Mouse (Mus musculus): ENCODE measurements around the gene Rrh. TPM values are rescaled to one million over a fixed set of nuclear protein-coding genes. Genes with fewer than 3 reads are reported as not detected.

Rrh gene
- total RNA-seq (2017), result 0.76 TPM in 1 of 3 replicates, not detected in the others

DNA sequence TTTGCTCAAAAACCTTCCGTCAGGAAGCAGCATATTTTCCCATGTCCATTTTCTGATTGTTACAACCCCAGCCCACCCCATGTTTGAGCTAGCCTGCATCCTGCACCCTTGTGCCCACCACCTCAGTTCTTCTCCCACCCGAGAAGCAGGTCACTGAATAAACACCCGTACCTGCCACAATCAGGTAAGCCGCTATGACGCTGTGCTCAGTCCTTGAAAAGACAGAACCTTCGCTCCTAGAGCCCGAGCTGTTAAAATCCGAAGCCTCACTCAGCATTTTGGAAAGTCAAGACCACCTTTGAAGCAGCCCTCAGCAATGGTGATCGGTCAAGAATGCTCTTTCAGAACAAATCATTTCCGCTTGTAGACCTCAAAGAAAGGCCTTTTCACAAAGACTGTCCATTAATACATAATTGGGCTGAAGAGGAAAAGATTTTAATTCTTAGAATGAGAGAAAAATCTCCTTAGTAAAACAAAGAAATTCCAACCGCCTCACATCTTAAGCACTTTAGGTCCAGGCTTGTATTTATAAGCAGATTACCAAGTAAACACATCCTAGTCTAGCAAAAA lies at the start of gene Rrh:
Rrh (minus strand) TSS at position 382 of the 570 bp plus-strand sequence.
- no peak for ATAC-seq (replicated peaks; ENCODE audit: insufficient number of reproducible peaks, low FRiP score, low TSS enrichment, poor library complexity, severe bottlenecking)

DNA sequence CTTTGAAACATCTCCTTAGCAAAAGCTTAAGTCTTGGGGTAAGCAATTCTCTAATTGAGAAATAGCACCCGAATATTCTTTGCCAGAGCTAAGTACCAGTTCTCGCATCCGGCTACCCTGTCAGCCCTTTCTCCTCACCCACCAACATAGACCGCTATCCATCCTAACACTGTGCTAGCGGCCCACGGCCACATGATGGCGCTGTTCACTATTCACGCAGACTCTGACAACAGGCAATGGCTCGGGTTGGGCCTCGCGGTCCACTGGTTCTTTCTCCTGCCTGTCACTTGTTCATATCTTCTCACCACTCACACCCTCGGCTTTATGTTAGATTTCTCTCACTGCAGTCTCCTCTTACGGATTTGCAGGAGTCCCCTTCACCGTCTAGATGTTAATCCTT lies 41.3 kb upstream of the Rrh start:
- ATAC-seq (replicated peaks; ENCODE audit: insufficient number of reproducible peaks, low FRiP score, low TSS enrichment, poor library complexity, severe bottlenecking), result 0 out of 2 replicates have a peak, but pooled peaks have one; percentile 40

DNA sequence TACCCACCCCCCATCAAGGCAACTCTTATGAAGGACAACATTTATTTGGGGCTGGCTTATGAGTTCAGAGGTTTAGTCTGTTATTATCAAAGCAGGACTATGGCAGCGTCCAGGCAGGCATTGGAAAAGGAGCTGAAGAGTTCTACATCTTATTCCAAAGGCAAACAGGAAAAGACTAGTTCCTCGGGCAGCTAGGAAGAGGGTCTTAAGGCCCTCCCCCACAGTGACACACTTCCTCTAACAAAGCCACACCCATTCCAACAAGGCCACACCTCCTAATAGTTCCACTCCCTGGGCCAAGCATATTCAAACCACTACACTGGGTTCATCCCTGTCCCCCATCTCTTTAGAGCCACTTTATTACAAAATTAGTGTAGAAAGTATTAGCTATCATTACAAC lies 40.2 kb upstream of the Rrh start:
- ATAC-seq (replicated peaks; ENCODE audit: insufficient number of reproducible peaks, low FRiP score, low TSS enrichment, poor library complexity, severe bottlenecking), result no peak

DNA sequence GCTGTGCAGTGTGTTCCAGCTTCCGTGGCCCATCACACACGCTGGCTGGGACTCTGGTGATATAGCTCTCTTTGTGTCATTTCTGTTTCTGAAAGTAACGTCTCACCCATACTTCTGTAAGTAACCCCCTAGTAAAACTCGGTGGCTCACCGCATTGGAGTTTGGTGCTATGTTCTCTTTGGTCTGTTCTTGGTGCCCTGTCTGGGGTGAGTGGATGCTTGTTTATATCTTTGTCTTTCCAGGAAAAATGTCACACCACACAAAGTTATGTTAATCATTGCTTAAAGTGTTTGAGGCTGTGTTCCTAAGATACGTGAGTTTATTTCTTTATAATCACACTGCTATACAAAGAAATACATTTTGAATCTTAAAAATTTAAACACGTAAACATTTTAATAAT lies 24.5 kb upstream of the Rrh start:
- ATAC-seq (replicated peaks; ENCODE audit: insufficient number of reproducible peaks, low FRiP score, low TSS enrichment, poor library complexity, severe bottlenecking), result no peak

DNA sequence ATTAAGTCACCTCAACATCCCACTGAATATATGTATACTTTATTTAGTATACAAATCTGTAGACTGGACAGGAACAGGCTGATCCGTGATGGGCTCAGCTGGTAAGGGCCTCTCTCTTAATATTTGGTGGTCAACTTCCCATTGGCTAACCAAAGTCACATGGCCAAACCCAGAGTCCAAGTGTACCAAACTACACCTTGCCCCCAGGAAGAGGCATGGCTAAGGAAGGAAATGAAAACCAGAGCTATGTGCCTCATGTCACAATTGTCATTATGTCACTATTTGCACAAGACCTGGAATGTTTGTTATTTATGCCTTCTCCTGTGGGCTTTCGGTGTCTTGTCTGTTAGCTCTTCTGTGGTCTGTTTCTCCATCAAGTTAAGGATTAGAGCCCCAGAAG lies 23.5 kb upstream of the Rrh start:
- no peak for ATAC-seq (replicated peaks; ENCODE audit: insufficient number of reproducible peaks, low FRiP score, low TSS enrichment, poor library complexity, severe bottlenecking)

DNA sequence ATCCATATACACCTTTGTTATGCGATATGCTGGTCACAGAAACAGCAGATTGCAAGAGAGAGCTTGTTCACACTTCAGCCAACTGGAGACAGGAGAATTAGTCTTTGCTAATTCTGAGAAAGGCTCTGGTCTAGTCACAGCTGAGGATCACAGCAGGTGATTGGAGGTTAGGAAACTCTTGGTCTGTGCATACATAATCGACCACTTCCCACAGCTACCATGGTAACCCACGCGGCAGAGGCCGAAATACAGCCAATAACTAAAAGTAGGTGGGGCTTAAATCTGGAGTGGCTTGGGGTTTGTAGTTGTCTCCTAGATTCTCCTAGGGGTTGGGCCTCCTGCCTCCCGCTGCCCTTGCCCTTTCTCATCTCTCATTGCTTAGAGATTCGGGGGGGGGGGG lies 15.6 kb upstream of the Rrh start:
- ATAC-seq (replicated peaks; ENCODE audit: insufficient number of reproducible peaks, low FRiP score, low TSS enrichment, poor library complexity, severe bottlenecking), result no peak

DNA sequence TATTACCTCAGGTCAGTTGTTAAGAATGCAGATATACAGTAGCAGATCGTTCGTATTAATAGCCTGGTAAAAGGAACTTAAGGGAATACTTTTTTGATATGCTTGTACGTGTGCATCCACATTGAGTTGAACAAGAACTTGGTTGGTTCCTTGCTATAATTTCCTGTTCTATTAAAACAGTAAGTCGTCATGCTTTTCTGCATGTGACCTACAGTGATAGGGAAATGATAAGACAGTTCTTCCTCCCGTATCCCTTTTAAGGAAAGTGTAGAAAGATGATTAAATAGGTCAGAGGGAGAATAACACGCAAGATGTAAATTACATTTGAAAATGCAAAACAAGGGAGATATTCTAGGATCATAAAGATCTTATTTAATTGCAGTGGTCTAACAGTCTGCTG lies 14.6 kb upstream of the Rrh start:
- ATAC-seq (replicated peaks; ENCODE audit: insufficient number of reproducible peaks, low FRiP score, low TSS enrichment, poor library complexity, severe bottlenecking), result no peak

DNA sequence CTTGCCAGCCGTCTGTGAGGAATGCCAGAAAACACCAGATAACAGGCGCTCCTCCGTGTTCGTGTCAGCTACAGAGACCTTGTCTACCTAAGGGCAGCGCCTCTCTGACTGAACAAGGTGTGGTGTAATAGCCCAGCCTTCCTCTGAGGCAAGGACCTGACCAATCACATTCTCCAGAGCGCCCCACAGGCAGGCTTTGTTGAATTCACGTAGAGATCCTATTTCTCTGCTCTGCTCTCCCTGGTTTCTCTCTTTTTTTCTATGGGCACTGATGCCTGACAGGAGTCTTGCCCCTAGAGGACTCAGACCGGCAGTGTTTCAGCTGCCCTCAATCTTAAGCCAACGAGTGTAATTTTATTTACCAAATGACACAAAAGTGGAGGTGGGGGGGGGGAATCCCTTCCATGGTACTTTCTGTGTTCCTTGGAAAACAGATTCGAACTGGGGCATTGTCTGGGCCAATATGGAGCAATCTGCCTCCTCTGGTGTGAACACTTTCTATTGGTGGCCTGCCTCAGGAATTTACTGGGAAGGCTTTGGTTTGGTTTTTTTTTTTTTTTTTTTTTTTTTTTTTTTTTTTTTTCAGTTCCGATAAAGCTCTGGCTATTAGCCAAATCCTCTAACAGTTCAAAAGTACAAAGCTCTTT lies 13.8 kb upstream of the Rrh start:
- ATAC-seq (replicated peaks; ENCODE audit: insufficient number of reproducible peaks, low FRiP score, low TSS enrichment, poor library complexity, severe bottlenecking), result no peak

DNA sequence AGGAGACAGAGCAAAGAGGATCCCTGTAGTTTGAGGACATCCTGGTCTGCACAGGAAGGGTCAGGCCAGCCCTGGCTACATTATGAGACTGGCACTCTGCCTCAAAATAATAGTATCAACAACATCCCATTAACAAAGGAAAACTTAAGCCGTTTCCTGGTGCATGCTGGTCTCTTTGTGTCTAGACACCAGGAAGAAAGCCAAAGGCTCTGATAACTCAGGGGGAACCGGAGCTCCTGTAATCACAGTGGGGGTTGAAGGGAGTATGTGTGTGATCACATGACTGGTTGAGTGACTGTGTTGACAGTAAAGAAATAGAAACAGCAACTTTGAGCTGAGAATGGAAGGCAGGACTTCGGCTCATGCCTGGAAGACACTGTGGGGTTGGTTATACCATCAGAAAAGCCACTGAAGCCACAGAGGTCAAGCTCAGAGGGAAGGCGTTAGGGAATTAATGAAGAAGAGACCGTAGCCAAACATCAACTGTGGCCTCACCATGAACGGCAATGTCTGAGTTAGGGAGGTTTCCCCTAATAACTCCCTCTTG lies 13.1 kb upstream of the Rrh start, which contains the start of gene Cfi:
Cfi (plus strand) TSS at position 497 of the 547 bp plus-strand sequence.
- no peak for ATAC-seq (replicated peaks; ENCODE audit: insufficient number of reproducible peaks, low FRiP score, low TSS enrichment, poor library complexity, severe bottlenecking)

DNA sequence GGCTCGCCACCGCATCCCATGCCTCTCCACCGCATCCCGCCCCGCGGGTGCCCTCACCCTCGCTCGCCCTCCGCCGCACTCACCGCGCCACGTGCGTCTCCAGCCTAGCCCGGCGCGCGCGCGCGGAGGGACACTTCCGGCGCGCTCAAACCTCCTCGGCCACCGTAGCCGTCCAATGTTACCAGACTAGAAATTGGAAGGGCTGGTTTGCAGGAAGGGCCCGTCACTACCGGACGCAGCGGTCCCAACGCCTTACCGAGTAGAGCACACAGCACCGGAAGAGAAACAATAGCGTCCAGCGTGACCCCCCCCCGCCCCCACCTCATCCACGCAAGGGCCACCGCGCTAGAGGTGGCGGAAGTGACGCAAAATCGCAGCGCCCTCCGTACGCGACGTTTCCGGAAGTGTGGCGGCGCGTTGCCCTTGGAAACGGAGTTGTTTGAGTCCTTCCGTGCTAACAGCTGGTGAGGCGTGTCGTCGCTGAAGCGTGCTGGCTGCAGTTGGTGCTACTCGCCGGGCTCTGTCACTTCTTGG lies 8.7 kb upstream of the Rrh start, which contains the start of gene Gar1:
Gar1 (minus strand) TSS at position 362 of the 534 bp plus-strand sequence.
- ATAC-seq (replicated peaks; ENCODE audit: insufficient number of reproducible peaks, low FRiP score, low TSS enrichment, poor library complexity, severe bottlenecking), result peak; percentile 93

DNA sequence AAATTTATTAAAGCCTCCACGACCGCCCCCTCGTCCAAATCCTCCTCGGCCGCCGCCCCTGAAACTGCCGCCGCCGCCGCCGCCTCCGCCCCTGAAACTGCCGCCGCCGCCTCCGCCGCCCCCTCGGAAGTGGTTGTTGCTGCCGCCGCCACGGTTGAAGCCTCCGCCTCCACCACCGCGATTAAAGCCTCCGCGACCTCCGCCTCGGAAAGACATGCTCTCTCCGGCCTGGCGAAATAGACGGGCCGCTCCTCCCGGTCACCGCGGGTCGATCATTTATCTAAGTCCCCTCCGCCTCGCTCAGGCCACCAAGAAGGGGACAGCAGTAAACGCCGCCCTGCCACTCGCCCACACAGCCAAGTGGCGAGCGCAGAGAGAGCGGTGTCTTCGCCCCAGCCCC lies 8.2 kb upstream of the Rrh start:
- no peak; the same call in 1 of the 2 replicates for ATAC-seq (replicated peaks; ENCODE audit: insufficient number of reproducible peaks, low FRiP score, low TSS enrichment, poor library complexity, severe bottlenecking)

DNA sequence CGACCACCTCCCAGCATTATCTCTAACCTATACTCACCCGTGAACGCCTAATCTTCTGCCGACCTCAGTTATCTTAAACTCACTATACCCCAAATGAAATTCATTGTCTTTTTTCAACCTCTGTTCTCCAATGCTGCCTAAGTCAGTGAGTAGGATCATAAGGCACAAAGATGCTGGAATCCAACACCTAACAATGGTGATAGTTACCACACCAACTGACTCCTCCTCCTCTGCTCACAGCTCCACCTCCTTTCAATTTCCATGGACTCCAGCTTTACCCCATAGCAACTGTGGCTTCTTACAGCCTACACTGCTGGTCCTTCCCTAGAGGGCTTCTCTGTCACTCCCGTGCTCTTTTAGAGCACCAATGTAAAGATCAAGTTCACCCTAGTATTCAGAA lies 5.3 kb upstream of the Rrh start:
- no peak for ATAC-seq (replicated peaks; ENCODE audit: insufficient number of reproducible peaks, low FRiP score, low TSS enrichment, poor library complexity, severe bottlenecking)

DNA sequence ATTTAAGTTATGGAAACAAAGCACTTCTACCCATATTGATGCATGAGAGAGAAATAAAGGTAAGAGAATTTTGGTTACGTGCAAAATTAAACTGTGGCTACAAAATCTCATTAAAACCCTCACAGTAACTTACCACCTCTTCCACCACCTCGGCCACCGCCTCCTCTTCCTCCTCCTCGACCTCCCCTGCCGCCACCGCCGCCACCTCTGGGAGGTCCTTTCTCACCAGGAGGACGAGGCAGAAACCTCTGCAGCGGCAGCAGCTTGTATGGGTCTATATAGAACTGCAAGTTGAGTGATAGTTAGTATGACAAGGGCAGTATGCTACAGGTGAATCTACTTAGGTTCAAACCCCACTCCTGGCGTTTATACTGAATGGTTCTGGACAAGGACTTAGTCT lies 4.3 kb upstream of the Rrh start:
- no peak for ATAC-seq (replicated peaks; ENCODE audit: insufficient number of reproducible peaks, low FRiP score, low TSS enrichment, poor library complexity, severe bottlenecking)

DNA sequence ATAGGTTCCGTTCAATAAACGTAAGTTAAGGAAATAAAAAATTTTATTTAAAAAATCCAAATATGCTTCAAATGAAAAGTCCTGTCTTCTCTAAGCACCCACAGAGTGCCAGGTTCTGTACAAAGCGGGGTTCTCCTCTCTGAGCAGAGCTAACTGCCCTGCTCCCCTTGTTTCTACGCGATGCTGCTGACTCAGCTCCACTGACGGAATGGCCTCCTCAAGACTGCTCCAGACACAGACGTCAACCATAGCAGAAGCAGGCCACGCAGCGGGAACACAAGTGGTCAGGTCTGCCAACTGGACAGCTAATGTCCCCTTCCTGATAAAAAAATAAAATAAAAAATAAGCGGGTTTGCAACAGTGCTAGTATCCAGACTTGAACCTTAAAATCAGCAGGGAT lies 2.5 kb upstream of the Rrh start:
- ATAC-seq (replicated peaks; ENCODE audit: insufficient number of reproducible peaks, low FRiP score, low TSS enrichment, poor library complexity, severe bottlenecking), result no peak

DNA sequence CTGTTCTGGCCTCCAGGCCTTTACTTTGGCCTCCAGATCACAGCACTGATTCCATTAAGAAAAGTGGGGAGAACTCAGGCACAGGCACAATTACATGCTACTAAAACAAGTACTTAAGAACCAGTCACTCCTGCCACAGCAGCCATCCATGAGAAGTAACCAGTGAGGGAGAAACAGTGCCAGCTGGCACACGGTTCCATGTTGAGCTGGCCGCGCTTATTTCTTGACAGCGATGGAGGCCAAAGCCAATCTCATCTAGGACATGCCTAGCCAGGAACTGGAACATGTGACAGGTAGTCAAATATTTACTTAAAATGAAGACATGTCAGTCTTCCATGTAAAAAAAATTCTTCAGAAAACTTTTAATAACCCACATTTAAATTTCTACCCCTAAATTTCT lies 1.8 kb upstream of the Rrh start:
- no peak for ATAC-seq (replicated peaks; ENCODE audit: insufficient number of reproducible peaks, low FRiP score, low TSS enrichment, poor library complexity, severe bottlenecking)

DNA sequence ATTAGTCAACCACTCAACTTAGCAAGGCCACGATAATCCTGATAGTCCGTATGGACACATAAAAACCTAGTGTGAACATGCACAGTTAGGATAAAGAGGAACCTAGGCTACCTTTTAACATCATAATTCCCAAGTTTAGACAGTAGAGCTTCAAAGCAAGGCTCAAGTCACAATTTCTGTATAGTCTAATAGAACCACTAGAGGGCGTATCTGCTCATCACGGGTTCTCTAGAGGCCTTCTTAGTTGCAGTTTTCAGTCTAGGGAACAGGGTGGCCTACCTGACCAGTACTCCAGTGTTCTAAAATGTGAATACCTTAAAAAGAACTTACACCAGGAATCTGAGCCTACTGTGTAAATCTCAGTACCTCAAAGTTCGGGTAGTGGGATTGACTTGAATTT lies 906 bp upstream of the Rrh start:
- ATAC-seq (replicated peaks; ENCODE audit: insufficient number of reproducible peaks, low FRiP score, low TSS enrichment, poor library complexity, severe bottlenecking), result no peak

DNA sequence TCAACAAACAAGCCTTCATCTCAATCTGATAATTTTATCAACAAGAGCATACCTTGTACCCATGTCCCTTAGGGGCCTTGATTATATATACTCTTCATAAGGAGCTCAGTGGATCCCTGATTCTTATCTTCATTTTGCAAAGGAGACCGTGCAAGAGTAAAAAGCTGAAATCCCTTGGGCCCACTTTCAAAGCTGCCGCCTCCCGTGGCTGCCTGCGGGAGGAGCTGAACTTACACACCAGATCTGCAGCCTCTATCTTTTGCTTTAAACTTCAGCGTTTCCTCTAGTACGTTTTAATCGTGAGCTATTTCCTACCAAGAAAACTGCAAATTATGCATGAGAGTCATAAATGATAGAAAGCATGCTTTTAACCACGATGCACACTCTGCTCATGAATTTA lies 651 bp downstream of the Rrh start:
- ATAC-seq (replicated peaks; ENCODE audit: insufficient number of reproducible peaks, low FRiP score, low TSS enrichment, poor library complexity, severe bottlenecking), result no peak

DNA sequence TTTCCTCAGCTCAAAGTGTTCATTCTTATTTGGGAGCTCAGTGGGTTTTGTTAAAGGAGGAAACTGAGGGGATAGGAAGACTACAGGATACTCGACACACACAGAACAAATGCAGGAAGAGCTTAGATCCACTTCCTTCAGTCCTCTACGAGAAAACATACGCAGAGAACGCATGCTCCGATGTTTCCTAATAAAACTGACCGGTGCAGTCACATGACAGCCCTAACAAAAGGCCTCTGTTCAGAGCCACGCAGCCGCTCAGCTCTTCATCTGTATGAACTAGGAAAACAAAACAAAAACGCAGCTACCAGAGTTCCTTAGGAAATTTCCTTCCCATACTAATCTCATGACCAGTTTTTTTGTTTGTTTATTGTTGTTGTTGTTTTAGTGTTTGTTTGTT lies 1.5 kb downstream of the Rrh start:
- ATAC-seq (replicated peaks; ENCODE audit: insufficient number of reproducible peaks, low FRiP score, low TSS enrichment, poor library complexity, severe bottlenecking), result no peak

DNA sequence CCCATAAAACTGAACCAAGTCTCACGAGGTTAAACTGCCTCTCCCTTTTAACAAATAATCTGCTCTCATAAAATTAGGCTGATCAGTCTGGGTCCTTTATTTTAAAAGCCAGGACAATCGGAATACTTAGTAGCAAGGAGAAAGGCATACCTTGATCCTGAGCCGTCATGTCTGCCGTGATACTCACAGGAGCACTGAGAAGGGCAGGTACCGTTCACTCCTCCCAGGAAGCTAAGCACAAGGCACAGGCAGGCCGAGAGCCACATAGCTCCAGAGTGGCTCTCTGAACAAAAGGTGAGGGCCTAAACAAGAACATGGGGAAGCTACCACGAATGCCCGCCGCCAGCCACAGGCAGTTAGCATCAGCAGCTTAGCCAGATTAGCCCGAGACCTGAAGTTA lies 18.6 kb downstream of the Rrh start, which contains the start of gene Lrit3:
Lrit3 (minus strand) TSS at position 266 of the 400 bp plus-strand sequence.
- no peak for ATAC-seq (replicated peaks; ENCODE audit: insufficient number of reproducible peaks, low FRiP score, low TSS enrichment, poor library complexity, severe bottlenecking)

DNA sequence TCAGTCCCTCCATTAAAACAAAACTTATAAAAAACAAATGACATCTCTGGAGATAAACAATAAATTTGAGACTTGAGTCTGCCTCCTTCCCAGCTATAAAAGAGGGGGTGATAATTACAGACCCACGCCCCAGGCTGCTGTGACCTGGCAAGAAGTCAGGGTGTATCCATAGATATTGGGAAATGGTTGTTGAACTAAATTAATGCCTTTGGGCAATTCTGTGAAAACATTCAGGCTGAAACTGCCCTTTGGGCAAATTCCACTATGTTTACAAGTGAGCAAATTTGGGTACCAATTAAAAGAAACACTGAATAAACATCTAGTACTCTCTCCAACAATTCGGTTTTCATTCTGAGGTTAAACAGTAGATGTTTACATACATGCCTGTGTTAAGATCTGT lies 23.4 kb downstream of the Rrh start:
- no peak for ATAC-seq (replicated peaks; ENCODE audit: insufficient number of reproducible peaks, low FRiP score, low TSS enrichment, poor library complexity, severe bottlenecking)
